Mouse (Mus musculus) urinary bladder, adult 18-20 months (tissue): Measurements from ENCODE around the gene Frem2.

Experiments
- DNase-seq, 2 experiments: peaks; one replicate each; pipeline ENCODE4 v3.0.0; 2022; ENCODE audit warnings: low spot score in 2 of 2, mixed read lengths in 2 of 2

The Frem2 gene

GRCm38 (mm10) chr3:53469650-53470049, 187.5 kb downstream of the Frem2 start:
- no peak for DNase-seq

GRCm38 (mm10) chr3:53467356-53467755, 189.8 kb downstream of the Frem2 start:
- no peak for DNase-seq

GRCm38 (mm10) chr3:53466481-53466880, 190.7 kb downstream of the Frem2 start:
- no peak for DNase-seq

- DNase-seq = no peak
Observed at GRCm38 (mm10) chr3:53465330-53465729, 191.8 kb downstream of the Frem2 start.

- DNase-seq = no peak
Observed at GRCm38 (mm10) chr3:53464146-53464698, 192.9 kb downstream of the Frem2 start.
